Mouse (Mus musculus) midbrain, embryonic 16.5 days (tissue): Measurements from ENCODE around the gene Echdc3. TPM values are rescaled to one million over a fixed set of nuclear protein-coding genes. Genes with fewer than 3 reads are reported as not detected.

Source experiments
- ATAC-seq: fragments of 200-750 bp; cut with Nextera tagmentation; 2 replicates; pipeline ENCODE4 v1.8.0; 2017; ENCODE audit warnings: moderate TSS enrichment
- H3K27ac ChIP-seq: fragments of 300-500 bp; sonication (generic); 2 replicates; pipeline ENCODE4 v1.5.1; 2014; ENCODE audit warnings: mild to moderate bottlenecking, low read length, mixed read lengths
- H3K27me3 ChIP-seq: fragments of 300-500 bp; sonication (generic); 2 replicates; pipeline ENCODE4 v1.6.1; 2014; ENCODE audit warnings: low read depth, low read length, mixed read lengths; ENCODE audit not compliant: control insufficient read depth, insufficient read depth
- H3K36me3 ChIP-seq: fragments of 300-500 bp; sonication (generic); 2 replicates; pipeline ENCODE4 v1.6.1; 2014; ENCODE audit warnings: mild to moderate bottlenecking, low read length, moderate library complexity, mixed read lengths; ENCODE audit not compliant: control insufficient read depth, insufficient read depth
- H3K4me1 ChIP-seq: fragments of 300-500 bp; sonication (generic); 2 replicates; pipeline ENCODE4 v1.6.1; 2014; ENCODE audit warnings: mild to moderate bottlenecking, low read length, mixed read lengths; ENCODE audit not compliant: control insufficient read depth, insufficient read depth
- H3K4me2 ChIP-seq: fragments of 300-500 bp; sonication (generic); 2 replicates; pipeline ENCODE4 v1.6.1; 2014; ENCODE audit warnings: mild to moderate bottlenecking, low read length, mixed read lengths
- H3K4me3 ChIP-seq: fragments of 300-500 bp; sonication (generic); 2 replicates; pipeline ENCODE4 v1.5.1; 2014; ENCODE audit warnings: low read depth, mild to moderate bottlenecking, low read length, moderate library complexity, mixed read lengths
- H3K9ac ChIP-seq: fragments of 300-500 bp; sonication (generic); 2 replicates; pipeline ENCODE4 v1.6.1; 2014; ENCODE audit warnings: low read depth, low read length, mixed read lengths
- H3K9me3 ChIP-seq: fragments of 300-500 bp; sonication (generic); replicated peaks from 2 replicates; pipeline ENCODE4 v1.6.1; 2014; ENCODE audit warnings: mild to moderate bottlenecking, low read length, mixed read lengths; ENCODE audit not compliant: control insufficient read depth, poor library complexity, severe bottlenecking
- WGBS: fragments of 180-500 bp; shearing (Covaris S2); extraction: QIAGEN DNeasy Blood & Tissue Kit; methylation state at CpG from one replicate; pipeline ENCODE4 v1.1.7; 2014; 5-methylcytosine and 5-hydroxymethylcytosine counted together
- polyA plus RNA-seq: library from polyadenylated mRNA; unstranded; fragments of >200 nt; fragmentation: Nextera tagmentation; extraction: Ambion mirVana; gene quantifications from 2 replicates; pipeline ENCODE4 v1.2.1, GENCODE M21; 2015

Echdc3 gene
- polyA plus RNA-seq, 1 experiment from 2014 or later: 1.1 TPM

GRCm38 (mm10) chr2:6255402-6255988 lies 42.7 kb upstream of the Echdc3 start:
- no peak overlapping the region for H3K27ac ChIP-seq

GRCm38 (mm10) chr2:6252491-6252890 lies 39.7 kb upstream of the Echdc3 start:
- H3K27me3 ChIP-seq: no peaks in the 10 kb centered on the region
- H3K4me3 ChIP-seq: no peak overlapping the region
- H3K9ac ChIP-seq: no peak overlapping the region
- no peak for ATAC-seq
- no peaks in the 10 kb centered on the region for H3K9me3 ChIP-seq
- no peaks in the 10 kb centered on the region for H3K4me1 ChIP-seq
- H3K36me3 ChIP-seq: no peaks in the 10 kb centered on the region
- H3K4me2 ChIP-seq: no peak overlapping the region
- H3K27ac ChIP-seq: no peak overlapping the region
- 99% methylated on average over 3 of the region's 3 CpGs for WGBS

More at GRCm38 (mm10) chr2:6255402-6255988, 42.7 kb upstream of the Echdc3 start:
- Histone ChIP-seq H3K4me1 (no peaks in the 10 kb centered on the region), H3K27me3 (0 out of 2 replicates have a peak, but pooled peaks cover 2% of the 10 kb centered on the region), H3K4me3 (no peak overlapping the region), H3K9ac (no peak overlapping the region), H3K4me2 (no peak overlapping the region), H3K36me3 (no peaks in the 10 kb centered on the region), H3K9me3 (no peaks in the 10 kb centered on the region)
- no peak for ATAC-seq
- 79% methylated on average over 5 of the region's 5 CpGs for WGBS

- 84% methylated on average over 3 of the region's 3 CpGs for WGBS
- H3K9me3 ChIP-seq: no peaks in the 10 kb centered on the region; the same call in 1 of the 2 replicates
- H3K27ac ChIP-seq: no peak overlapping the region
- no peak overlapping the region for H3K9ac ChIP-seq
- H3K36me3 ChIP-seq: no peaks in the 10 kb centered on the region
- ATAC-seq: no peak
- H3K4me1 ChIP-seq: no peaks in the 10 kb centered on the region
- H3K4me3 ChIP-seq: no peak overlapping the region
- no peaks in the 10 kb centered on the region for H3K27me3 ChIP-seq
- H3K4me2 ChIP-seq: no peak overlapping the region
Measured at GRCm38 (mm10) chr2:6251076-6251496, 38.3 kb upstream of the Echdc3 start.

GRCm38 (mm10) chr2:6241446-6241845 lies 28.6 kb upstream of the Echdc3 start:
- no peak overlapping the region for H3K4me3 ChIP-seq
- no peaks in the 10 kb centered on the region for H3K27me3 ChIP-seq
- H3K36me3 ChIP-seq: no peaks in the 10 kb centered on the region
- peaks cover 3% of the 10 kb centered on the region; the same call in 1 of the 2 replicates for H3K4me1 ChIP-seq
- ATAC-seq: no peak
- H3K4me2 ChIP-seq: no peak overlapping the region
- H3K9me3 ChIP-seq: no peaks in the 10 kb centered on the region; the same call in 1 of the 2 replicates
- 88% methylated on average over 5 of the region's 5 CpGs for WGBS
- H3K9ac ChIP-seq: no peak overlapping the region
- no peak overlapping the region for H3K27ac ChIP-seq

- Histone ChIP-seq H3K9me3 (no peaks in the 10 kb centered on the region), H3K36me3 (no peaks in the 10 kb centered on the region), H3K9ac (no peak overlapping the region), H3K27ac (no peak overlapping the region), H3K27me3 (no peaks in the 10 kb centered on the region), H3K4me3 (no peak overlapping the region), H3K4me1 (peaks cover 3% of the 10 kb centered on the region; the same call in 1 of the 2 replicates), H3K4me2 (no peak overlapping the region)
- 43% methylated on average over 1 of the region's 1 CpGs for WGBS
- peak; percentile 78 for ATAC-seq
Measured at GRCm38 (mm10) chr2:6240072-6240471, 27.2 kb upstream of the Echdc3 start.

- H3K36me3 ChIP-seq: no peaks in the 10 kb centered on the region
- H3K4me3 ChIP-seq: no peak overlapping the region
- peaks cover 3% of the 10 kb centered on the region; the same call in 1 of the 2 replicates for H3K4me1 ChIP-seq
- H3K9me3 ChIP-seq: no peaks in the 10 kb centered on the region
- no peak overlapping the region for H3K27ac ChIP-seq
- H3K4me2 ChIP-seq: no peak overlapping the region
- peak; percentile 57 for ATAC-seq
- no peak overlapping the region for H3K9ac ChIP-seq
- no peaks in the 10 kb centered on the region for H3K27me3 ChIP-seq
- 79% methylated on average over 4 of the region's 4 CpGs for WGBS
Measured at GRCm38 (mm10) chr2:6239333-6239732, 26.5 kb upstream of the Echdc3 start.

- no peaks in the 10 kb centered on the region for H3K27me3 ChIP-seq
- no peak for ATAC-seq
- H3K9me3 ChIP-seq: no peaks in the 10 kb centered on the region
- no peak overlapping the region for H3K27ac ChIP-seq
- peaks cover 3% of the 10 kb centered on the region; the same call in 1 of the 2 replicates for H3K4me1 ChIP-seq
- H3K36me3 ChIP-seq: no peaks in the 10 kb centered on the region
- H3K4me3 ChIP-seq: no peak overlapping the region
- WGBS: 60% methylated on average over 2 of the region's 2 CpGs
- H3K4me2 ChIP-seq: no peak overlapping the region
- no peak overlapping the region for H3K9ac ChIP-seq
Measured at GRCm38 (mm10) chr2:6238679-6239078, 25.8 kb upstream of the Echdc3 start.

GRCm38 (mm10) chr2:6238244-6238643 lies 25.4 kb upstream of the Echdc3 start:
- Histone ChIP-seq H3K4me3 (no peak overlapping the region), H3K27ac (no peak overlapping the region), H3K9ac (no peak overlapping the region), H3K4me2 (no peak overlapping the region), H3K4me1 (peaks cover 3% of the 10 kb centered on the region; the same call in 1 of the 2 replicates), H3K27me3 (no peaks in the 10 kb centered on the region), H3K9me3 (no peaks in the 10 kb centered on the region), H3K36me3 (no peaks in the 10 kb centered on the region)
- ATAC-seq: no peak
- 48% methylated on average over 4 of the region's 4 CpGs for WGBS

GRCm38 (mm10) chr2:6233353-6233752 lies 20.5 kb upstream of the Echdc3 start:
- Histone ChIP-seq H3K4me1 (no peaks in the 10 kb centered on the region), H3K36me3 (no peaks in the 10 kb centered on the region), H3K27ac (no peak overlapping the region), H3K27me3 (no peaks in the 10 kb centered on the region), H3K9ac (no peak overlapping the region), H3K4me2 (no peak overlapping the region), H3K4me3 (no peak overlapping the region), H3K9me3 (no peaks in the 10 kb centered on the region)
- ATAC-seq: no peak
- 58% methylated on average over 6 of the region's 6 CpGs for WGBS
